Mouse (Mus musculus): ENCODE measurements around the gene Trim9. TPM values are rescaled to one million over a fixed set of nuclear protein-coding genes. Genes with fewer than 3 reads are reported as not detected.

Trim9 gene
- total and polyA plus RNA-seq, 3 experiments: not detected

- no peaks in the 10 kb centered on the region for H3K9me3 ChIP-seq (replicated peaks; ENCODE audit: insufficient read depth, low read length)
- TF ChIP-seq ZMIZ1 (IDR thresholded peaks at IDR 0.05; ENCODE audit: low read depth, low read length): no peak
- no peak overlapping the region for H3K27ac ChIP-seq (ENCODE audit: control insufficient read depth, low read depth, low read length)
- no peak for DNase-seq (ENCODE audit: low read depth, low spot score)
- H3K9ac ChIP-seq (ENCODE audit: control insufficient read depth, low read depth, low read length, poor library complexity, severe bottlenecking): no peak overlapping the region
- no peaks in the 10 kb centered on the region for H3K36me3 ChIP-seq (ENCODE audit: control insufficient read depth in 1 of 2, insufficient read depth in 2 of 2, low read length in 2 of 2)
- H3K4me3 ChIP-seq (ENCODE audit: control insufficient read depth in 1 of 2, insufficient read depth in 1 of 2, low read depth in 2 of 2, low read length in 2 of 2): no peak overlapping the region
- no peaks in the 10 kb centered on the region for H3K79me2 ChIP-seq (ENCODE audit: control insufficient read depth, insufficient read depth, low read length, poor library complexity)
- peaks cover 4 to 12% of the 10 kb centered on the region in 2 experiments for H3K27me3 ChIP-seq (ENCODE audit: control insufficient read depth in 1 of 2, insufficient read depth in 2 of 2, low read length in 2 of 2)
- H3K4me1 ChIP-seq (ENCODE audit: control insufficient read depth in 1 of 2, insufficient read depth in 2 of 2, low read length in 2 of 2): no peaks in the 10 kb centered on the region
These were observed 99.5 kb downstream of the Trim9 start for GRCm38 (mm10) chr12:70247683-70248474.

- H3K4me3 ChIP-seq (ENCODE audit: control insufficient read depth in 1 of 2, insufficient read depth in 1 of 2, low read depth in 2 of 2, low read length in 2 of 2): no peak overlapping the region
- H3K27me3 ChIP-seq (ENCODE audit: control insufficient read depth in 1 of 2, insufficient read depth in 2 of 2, low read length in 2 of 2): peaks cover 4 to 7% of the 10 kb centered on the region in 2 experiments
- H3K4me1 ChIP-seq (ENCODE audit: control insufficient read depth in 1 of 2, insufficient read depth in 2 of 2, low read length in 2 of 2): no peaks in the 10 kb centered on the region
- H3K79me2 ChIP-seq (ENCODE audit: control insufficient read depth, insufficient read depth, low read length, poor library complexity): no peaks in the 10 kb centered on the region
- no peaks in the 10 kb centered on the region for H3K36me3 ChIP-seq (ENCODE audit: control insufficient read depth in 1 of 2, insufficient read depth in 2 of 2, low read length in 2 of 2)
- H3K9me3 ChIP-seq (replicated peaks; ENCODE audit: insufficient read depth, low read length): no peaks in the 10 kb centered on the region
- H3K27ac ChIP-seq (ENCODE audit: control insufficient read depth, low read depth, low read length): no peak overlapping the region
- no peak overlapping the region for H3K9ac ChIP-seq (ENCODE audit: control insufficient read depth, low read depth, low read length, poor library complexity, severe bottlenecking)
- no peak for DNase-seq (ENCODE audit: low read depth, low spot score)
- no peak for TF ChIP-seq POLR2A (IDR thresholded peaks at IDR 0.05; ENCODE audit: control insufficient read depth in 1 of 2, insufficient read depth in 1 of 2, low read depth in 1 of 2, low read length in 2 of 2, poor library complexity in 1 of 2)
- TF ChIP-seq UBTF (IDR thresholded peaks at IDR 0.05; ENCODE audit: borderline replicate concordance, insufficient read depth, low read depth, low read length): no peak
- TF ChIP-seq POLR2AphosphoS2 (IDR thresholded peaks at IDR 0.05; ENCODE audit: low read length): no peak
- TF ChIP-seq TBP (IDR thresholded peaks at IDR 0.05; ENCODE audit: low read depth, low read length): no peak
- TF ChIP-seq MXI1 (IDR thresholded peaks at IDR 0.05; ENCODE audit: low read depth, low read length): no peak
- no peak for TF ChIP-seq RCOR1 (IDR thresholded peaks at IDR 0.05; ENCODE audit: low read depth, low read length)
- TF ChIP-seq CHD2 (IDR thresholded peaks at IDR 0.05; ENCODE audit: low read length): no peak
- no peak for TF ChIP-seq ETS1 (IDR thresholded peaks at IDR 0.05; ENCODE audit: low read depth, low read length)
- no peak for TF ChIP-seq E2F4 (IDR thresholded peaks at IDR 0.05; ENCODE audit: borderline replicate concordance, low read depth, low read length)
- TF ChIP-seq HCFC1 (IDR thresholded peaks at IDR 0.05; ENCODE audit: low read depth, low read length): no peak
- TF ChIP-seq SMC3 (IDR thresholded peaks at IDR 0.05; ENCODE audit: low read depth, low read length): no peak
- TF ChIP-seq KAT2A (conservative IDR thresholded peaks at IDR 0.05; ENCODE audit: low read depth, low read length): no peak
- no peak for TF ChIP-seq USF2 (IDR thresholded peaks at IDR 0.05; ENCODE audit: borderline replicate concordance in 1 of 2, insufficient read depth in 1 of 2, low read depth in 1 of 2, low read length in 2 of 2)
- TF ChIP-seq NRF1 (IDR thresholded peaks at IDR 0.05; ENCODE audit: insufficient read depth, low read depth, low read length, poor library complexity, severe bottlenecking): no peak
- no peak for TF ChIP-seq SIN3A (IDR thresholded peaks at IDR 0.05; ENCODE audit: low read length)
- no peak for TF ChIP-seq ZC3H11A (IDR thresholded peaks at IDR 0.05; ENCODE audit: low read depth, low read length)
- no peak for TF ChIP-seq MAFK (IDR thresholded peaks at IDR 0.05; ENCODE audit: borderline replicate concordance, low read depth, low read length)
- TF ChIP-seq MYC (IDR thresholded peaks at IDR 0.05; ENCODE audit: low read depth, low read length): no peak
- TF ChIP-seq ZMIZ1 (IDR thresholded peaks at IDR 0.05; ENCODE audit: low read depth, low read length): no peak
These were observed 104.9 kb downstream of the Trim9 start for GRCm38 (mm10) chr12:70242550-70242949.
